Mouse (Mus musculus) small intestine, adult 2 months (tissue): ENCODE results near the gene Ggt6.

Experiments used
- CTCF ChIP-seq: fragments of 200-500 bp; IDR thresholded peaks from 2 replicates; pipeline ENCODE4 v1.5.1; 2012; ENCODE audit warnings: low read depth, mild to moderate bottlenecking, control low read depth, inconsistent platforms, low read length, moderate library complexity, mixed read lengths; ENCODE audit not compliant: insufficient replicate concordance, insufficient read length; ENCODE audit errors: extremely low read depth
- POLR2A ChIP-seq: fragments of 200-500 bp; IDR thresholded peaks from 2 replicates; pipeline ENCODE4 v1.6.1; 2012; ENCODE audit warnings: low read depth, mild to moderate bottlenecking, control low read depth, inconsistent platforms, low read length, moderate library complexity

GRCm38 (mm10) chr11:72468525-72468924 is 33.2 kb downstream of the Ggt6 start:
- TF ChIP-seq POLR2A (no peak), CTCF (no peak)
